Mouse (Mus musculus): ENCODE measurements around the gene Ang.

- TF ChIP-seq CTCF (IDR thresholded peaks at IDR 0.05; ENCODE audit: low read depth, low read length) (no peak), POLR2A (IDR thresholded peaks at IDR 0.05; ENCODE audit: extremely low read depth, insufficient read depth, low read length) (no peak)
Observed at GRCm38 (mm10) chr14:51143937-51144336, 53.0 kb downstream of the Ang start.

Measured in liver, adult 2 months (tissue).